Mouse (Mus musculus) urinary bladder, postnatal 4 days (tissue): ENCODE data around the gene Olfr9.
"Not testable (repeated sequence)": the region's sequence is repeated elsewhere in the genome, so short reads cannot be mapped to it uniquely, and the experiment has no call there.

ENCODE experiments used
- DNase-seq, 2 experiments: peaks; one replicate each; pipeline ENCODE4 v3.0.0; 2021 to 2022; ENCODE audit warnings: low spot score in 2 of 2

The Olfr9 gene

DNA sequence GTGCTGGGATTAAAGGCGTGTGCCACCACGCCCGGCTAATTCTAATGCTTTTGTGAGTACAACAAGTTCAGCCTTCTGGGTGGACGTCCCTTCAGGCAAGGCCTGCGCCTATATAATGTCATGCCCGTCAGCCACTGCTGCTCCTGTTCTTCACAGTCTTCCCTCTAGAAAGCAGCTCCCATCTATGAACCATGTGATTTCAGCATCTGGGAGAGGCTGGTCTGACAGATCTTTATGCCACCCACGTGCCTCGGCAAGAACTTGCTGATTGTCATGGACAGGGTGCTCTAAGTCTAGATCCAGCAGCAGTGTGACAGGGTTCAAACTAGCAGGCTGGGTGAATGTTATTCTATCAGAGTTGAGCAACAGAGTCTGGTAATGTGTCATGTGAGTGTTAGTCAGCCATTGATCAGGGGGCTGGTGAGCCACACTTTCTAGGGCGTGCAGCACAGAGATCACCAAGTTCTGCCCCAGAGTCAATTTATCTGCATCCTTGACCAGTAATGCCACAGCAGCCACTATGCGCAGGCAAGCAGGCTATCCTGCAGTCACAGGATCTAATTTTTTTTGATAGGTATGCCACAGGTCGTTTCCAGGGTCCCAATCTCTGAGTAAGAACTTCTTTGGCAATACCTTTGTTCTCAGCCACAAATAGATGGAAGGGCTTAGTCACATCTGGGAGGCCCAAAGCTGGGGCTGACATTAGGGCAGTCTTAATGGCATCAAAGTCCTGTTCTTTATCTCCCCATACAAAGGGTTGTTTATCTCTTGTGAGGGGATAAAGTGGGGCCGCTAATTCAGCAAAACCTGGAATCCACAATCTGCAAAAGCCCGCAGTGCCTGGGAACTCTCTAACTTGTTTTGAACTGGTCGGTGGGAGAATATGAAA lies 15.0 kb downstream of the Olfr9 start:
- no peak for DNase-seq

DNA sequence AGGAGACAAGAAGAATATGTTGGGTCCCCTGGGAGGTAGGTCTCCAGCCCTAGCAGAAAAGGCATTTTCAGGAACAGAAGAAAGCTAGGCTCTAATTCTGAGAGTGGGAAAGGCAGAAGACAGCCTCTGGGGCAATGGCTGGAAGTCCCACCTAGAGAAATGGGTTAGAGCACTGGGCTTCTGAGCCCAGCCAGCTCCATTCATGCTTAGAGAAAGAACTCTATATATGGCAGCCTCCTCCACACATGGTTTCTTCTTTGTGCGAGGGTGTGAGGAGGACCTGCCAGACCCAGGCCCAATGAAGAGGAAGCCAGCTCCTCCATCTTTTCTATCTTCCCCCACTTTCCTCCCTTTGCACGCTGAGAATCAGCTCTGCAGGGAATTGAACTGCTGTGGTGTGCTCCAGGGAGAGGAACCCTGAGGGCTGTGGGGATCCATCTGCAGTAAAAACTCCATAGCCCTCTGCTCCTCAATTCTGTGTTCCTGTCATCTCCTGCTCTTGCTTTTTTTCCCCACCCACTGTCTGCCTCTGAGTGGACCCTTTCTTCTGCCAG lies 21.1 kb downstream of the Olfr9 start, which contains the start of gene Olfr763:
Gene Olfr763, plus strand, starts transcription at position 504 of the 554 bp plus-strand sequence.
- no peak for DNase-seq

DNA sequence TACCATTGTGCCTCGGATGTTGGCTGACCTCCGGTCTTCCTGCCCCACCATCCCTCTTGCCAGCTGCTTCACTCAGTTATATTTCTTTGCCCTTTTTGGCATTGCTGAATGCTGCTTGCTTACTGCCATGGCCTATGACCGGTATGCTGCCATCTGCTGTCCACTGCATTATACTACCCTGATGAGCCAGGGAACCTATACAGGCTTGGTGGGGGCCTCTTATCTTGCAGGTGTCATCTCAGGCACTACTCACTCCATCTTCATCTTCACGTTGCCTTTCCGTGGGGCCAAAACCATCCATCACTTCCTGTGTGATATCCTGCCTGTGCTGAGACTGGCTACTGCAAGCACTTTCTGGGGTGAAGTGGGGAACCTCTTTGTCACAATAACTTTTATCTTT lies 22.3 kb downstream of the Olfr9 start:
- DNase-seq = not testable (repeated sequence)

DNA sequence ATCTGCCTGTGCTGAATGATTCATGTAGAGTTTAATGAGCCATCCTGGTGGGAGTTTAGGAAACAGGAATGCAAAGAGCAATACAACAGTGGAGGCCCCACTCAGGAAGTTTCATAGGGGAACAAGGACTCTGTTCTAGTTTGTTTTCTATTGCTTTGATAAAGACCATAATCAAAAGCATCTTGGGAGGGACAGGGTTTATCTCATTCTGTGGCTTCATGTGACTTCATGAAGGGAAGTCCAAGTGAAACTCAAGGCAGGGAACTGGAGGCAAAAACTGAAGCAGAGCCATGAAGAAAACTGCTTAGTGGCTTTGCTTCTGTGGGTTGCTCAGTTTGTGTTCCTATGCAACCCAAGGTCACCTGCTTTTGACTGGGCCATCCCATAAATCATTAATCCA lies 25.2 kb downstream of the Olfr9 start:
- no peak for DNase-seq

DNA sequence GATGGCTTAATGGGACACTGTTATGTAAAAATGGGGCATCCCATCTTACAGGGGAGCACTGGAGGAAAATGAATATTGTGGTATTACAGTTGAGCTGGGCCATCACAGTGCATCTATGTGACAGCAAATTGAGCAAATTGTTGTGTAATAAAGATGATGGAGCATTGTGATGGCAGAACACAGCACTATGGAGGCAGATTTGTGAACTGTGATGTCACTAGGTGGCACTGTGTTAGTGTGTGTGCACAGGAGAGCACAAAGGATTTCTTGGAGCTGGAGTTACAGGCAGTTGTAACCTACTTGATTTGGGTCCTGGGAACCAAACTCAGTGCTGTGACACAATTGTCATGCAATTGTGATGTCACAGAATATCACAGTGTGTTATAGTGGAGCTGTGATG lies 34.1 kb downstream of the Olfr9 start:
- no peak for DNase-seq

DNA sequence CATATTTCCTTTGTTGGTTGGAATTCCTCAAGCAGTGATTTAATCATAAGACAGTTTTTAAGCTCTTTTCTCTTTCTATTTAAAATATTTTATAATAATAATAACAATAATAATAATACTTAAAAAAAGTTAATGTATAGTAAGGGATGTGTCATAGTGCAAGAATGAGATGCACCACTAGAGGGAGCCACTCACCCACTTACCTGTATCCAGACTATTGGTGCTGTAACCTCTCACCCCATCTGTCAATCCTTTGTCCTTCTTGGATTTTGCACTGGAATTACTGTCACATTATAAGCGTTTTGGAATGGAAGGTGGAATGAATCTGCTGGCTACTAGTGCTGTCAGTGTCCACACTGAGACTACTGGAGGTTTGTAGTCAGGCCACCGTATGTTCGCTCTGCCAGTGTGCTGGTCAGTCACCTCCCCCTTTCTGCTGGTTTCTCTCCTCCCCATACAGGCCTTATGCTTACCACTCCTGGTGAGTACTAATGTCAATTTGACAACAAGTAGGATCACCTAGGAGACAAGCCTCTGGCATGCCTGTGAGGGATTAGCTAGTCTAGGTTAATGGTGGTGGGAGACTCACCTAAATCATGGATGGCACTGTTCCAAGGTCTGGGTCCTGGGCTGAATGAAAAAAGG lies 36.9 kb downstream of the Olfr9 start:
- no peak for DNase-seq

DNA sequence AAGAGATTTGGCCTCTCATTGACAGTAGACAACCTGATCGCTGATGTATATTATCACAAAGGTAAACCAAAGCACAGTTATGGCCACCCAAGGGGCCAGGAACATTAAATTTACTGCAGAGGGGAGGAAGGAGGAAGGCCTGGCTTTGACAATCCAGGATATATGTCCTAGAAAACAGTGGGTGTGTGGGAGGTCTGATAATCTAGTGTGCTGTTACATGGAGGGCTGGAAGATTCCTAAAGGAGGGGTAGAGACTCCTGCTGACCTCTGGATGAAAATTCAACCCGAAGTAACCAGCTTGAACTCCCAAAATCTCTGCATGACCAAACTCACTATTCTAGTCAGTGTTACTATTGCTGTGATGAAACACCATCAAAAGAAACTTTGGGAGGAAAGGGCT lies 39.1 kb downstream of the Olfr9 start:
- no peak for DNase-seq

DNA sequence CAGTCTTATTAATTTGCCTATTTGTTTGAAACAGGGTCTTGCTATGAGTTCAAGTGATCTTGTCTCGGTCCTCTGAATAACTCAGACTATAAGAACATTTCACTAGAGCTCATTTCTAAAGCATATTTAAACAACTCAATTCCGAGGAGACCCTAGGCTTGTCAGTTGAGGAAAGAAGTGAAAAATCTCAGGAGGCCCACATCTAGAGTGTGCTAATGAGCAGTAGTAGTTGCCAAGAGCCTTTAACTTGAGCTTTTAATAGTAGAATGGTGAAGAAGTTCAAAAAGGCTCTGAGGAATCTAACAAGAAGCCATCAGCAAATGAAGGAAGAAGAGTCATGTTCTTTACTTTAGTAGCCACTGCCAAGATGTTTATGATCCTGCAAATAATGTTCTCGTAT lies 50.6 kb downstream of the Olfr9 start, which contains the start of gene Olfr764-ps1:
Gene Olfr764-ps1, minus strand, starts transcription at position 101 of the 400 bp plus-strand sequence.
- no peak for DNase-seq
